Mouse (Mus musculus) layer of hippocampus, postnatal 14 days (tissue): ENCODE measurements at regions not wholly inside any gene's neighbourhood (a gene's known extent, or its start where the extent isn't known, plus 50 kb on each side); places are given as distances from the start of the nearest gene placed in this dataset.

Source experiments
- DNase-seq, 2 experiments: peaks; one replicate each; pipeline ENCODE4 v3.0.0; 2021 to 2022; ENCODE audit warnings: low spot score in 2 of 2, mixed read lengths in 1 of 2

- no peak for DNase-seq
Measured at GRCm38 (mm10) chr3:17661987-17662386, 286.2 kb upstream of the Cypt12 start.

GRCm38 (mm10) chr3:17667016-17667415, 281.2 kb upstream of the Cypt12 start:
- no peak for DNase-seq

- no peak for DNase-seq
Measured at GRCm38 (mm10) chr3:17668839-17669238, 279.4 kb upstream of the Cypt12 start.
